Mouse (Mus musculus) midbrain, postnatal 0 days (tissue): ENCODE data around the gene BC052040. TPM values are rescaled to one million over a fixed set of nuclear protein-coding genes. Genes with fewer than 3 reads are reported as not detected.

Experiments used
- ATAC-seq: fragments of 200-750 bp; cut with Nextera tagmentation; 2 replicates; pipeline ENCODE4 v1.8.0; 2017; ENCODE audit warnings: moderate number of reproducible peaks, mild to moderate bottlenecking, moderate TSS enrichment, moderate library complexity; ENCODE audit not compliant: low FRiP score
- DNase-seq: peaks from one replicate; pipeline ENCODE4 v3.0.0-alpha.2; 2015; ENCODE audit warnings: low spot score
- H3K27ac ChIP-seq: fragments of 300-500 bp; sonication (generic); 2 replicates; pipeline ENCODE4 v1.5.1; 2014; ENCODE audit warnings: low read depth, mild to moderate bottlenecking, low read length, mixed read lengths
- H3K27me3 ChIP-seq: fragments of 300-500 bp; sonication (generic); 2 replicates; pipeline ENCODE4 v1.6.1; 2014; ENCODE audit warnings: low read length, control low read depth, mixed read lengths; ENCODE audit not compliant: insufficient read depth
- H3K36me3 ChIP-seq: fragments of 300-500 bp; sonication (generic); 2 replicates; pipeline ENCODE4 v1.6.1; 2014; ENCODE audit warnings: low read length, control low read depth, mixed read lengths; ENCODE audit not compliant: insufficient read depth
- H3K4me1 ChIP-seq: fragments of 300-500 bp; sonication (generic); 2 replicates; pipeline ENCODE4 v1.6.1; 2014; ENCODE audit warnings: mild to moderate bottlenecking, control low read depth, antibody characterized with exemption, low read length, mixed read lengths; ENCODE audit not compliant: insufficient read depth
- H3K4me2 ChIP-seq: fragments of 300-500 bp; sonication (generic); 2 replicates; pipeline ENCODE4 v1.6.1; 2014; ENCODE audit warnings: low read depth, mild to moderate bottlenecking, low read length, mixed read lengths; ENCODE audit not compliant: poor library complexity, severe bottlenecking
- H3K4me3 ChIP-seq: fragments of 300-500 bp; sonication (generic); 2 replicates; pipeline ENCODE4 v1.5.1; 2014; ENCODE audit warnings: low read depth, mild to moderate bottlenecking, low read length, moderate library complexity
- H3K9ac ChIP-seq: fragments of 300-500 bp; sonication (generic); replicated peaks from 2 replicates; pipeline ENCODE4 v1.6.1; 2014; ENCODE audit warnings: mild to moderate bottlenecking, low read length, moderate library complexity, mixed read lengths; ENCODE audit not compliant: poor library complexity, severe bottlenecking
- H3K9me3 ChIP-seq: fragments of 300-500 bp; sonication (generic); 2 replicates; pipeline ENCODE4 v1.6.1; 2016; ENCODE audit warnings: low read length, control low read depth
- CTCF ChIP-seq: IDR thresholded peaks from 2 replicates; pipeline ENCODE4 v1.5.1; 2016; ENCODE audit warnings: antibody characterized with exemption, mild to moderate bottlenecking
- WGBS: fragments of 180-500 bp; shearing (Covaris S2); extraction: QIAGEN DNeasy Blood & Tissue Kit; methylation state at CpG from one replicate; pipeline ENCODE4 v1.1.7; 2014; 5-methylcytosine and 5-hydroxymethylcytosine counted together
- polyA plus RNA-seq: library from polyadenylated mRNA; unstranded; fragments of >200 nt; fragmentation: Nextera tagmentation; extraction: Ambion mirVana; gene quantifications from 2 replicates; pipeline ENCODE4 v1.2.1, GENCODE M21; 2015
- total RNA-seq: library from RNA; depleted of rRNA; stranded (reverse); fragments of >200 nt; gene quantifications from 2 replicates; pipeline ENCODE4 v1.2.3, GENCODE M21; 2014

The BC052040 gene
- total and polyA plus RNA-seq, 2 experiments from 2014 or later = 16.1 to 17.3 TPM

DNA sequence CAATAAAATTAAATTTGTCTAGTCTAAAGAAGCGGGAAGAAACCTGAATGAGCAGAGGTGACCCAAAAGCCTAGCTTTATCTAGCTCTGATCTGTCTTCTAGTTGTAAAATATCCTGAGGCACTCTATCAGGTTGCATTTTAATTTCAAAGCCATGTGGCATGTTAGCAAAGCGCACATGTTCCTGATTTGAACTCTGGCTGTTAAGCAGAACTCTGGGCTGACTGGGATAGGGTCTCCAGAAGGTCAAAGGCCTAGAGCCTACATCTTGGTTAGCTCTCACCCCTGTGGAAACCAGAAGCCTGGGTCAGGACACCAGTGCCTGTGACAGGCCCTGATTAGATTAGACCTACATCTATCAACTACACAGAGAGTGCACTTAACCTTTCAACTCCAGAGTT lies 156.4 kb downstream of the BC052040 start:
- Histone ChIP-seq H3K4me3 (no peak overlapping the region), H3K4me2 (no peak overlapping the region), H3K36me3 (0 out of 2 replicates have a peak, but pooled peaks cover 5% of the 10 kb centered on the region), H3K4me1 (no peaks in the 10 kb centered on the region), H3K27ac (no peak overlapping the region), H3K27me3 (no peaks in the 10 kb centered on the region), H3K9ac (no peak overlapping the region), H3K9me3 (no peaks in the 10 kb centered on the region)
- WGBS = 91% methylated on average over 2 of the region's 2 CpGs
- no peak for DNase-seq
- no peak for ATAC-seq
- no peak for TF ChIP-seq CTCF

GRCm38 (mm10) chr2:115742061-115742460 lies 160.5 kb downstream of the BC052040 start:
- DNase-seq = no peak
- Histone ChIP-seq H3K4me1 (no peaks in the 10 kb centered on the region), H3K9ac (no peak overlapping the region), H3K4me2 (no peak overlapping the region), H3K9me3 (no peaks in the 10 kb centered on the region), H3K27me3 (no peaks in the 10 kb centered on the region), H3K4me3 (no peak overlapping the region), H3K27ac (no peak overlapping the region), H3K36me3 (no peaks in the 10 kb centered on the region)
- no peak for ATAC-seq
- TF ChIP-seq CTCF = no peak
- 90% methylated on average over 7 of the region's 7 CpGs for WGBS

DNA sequence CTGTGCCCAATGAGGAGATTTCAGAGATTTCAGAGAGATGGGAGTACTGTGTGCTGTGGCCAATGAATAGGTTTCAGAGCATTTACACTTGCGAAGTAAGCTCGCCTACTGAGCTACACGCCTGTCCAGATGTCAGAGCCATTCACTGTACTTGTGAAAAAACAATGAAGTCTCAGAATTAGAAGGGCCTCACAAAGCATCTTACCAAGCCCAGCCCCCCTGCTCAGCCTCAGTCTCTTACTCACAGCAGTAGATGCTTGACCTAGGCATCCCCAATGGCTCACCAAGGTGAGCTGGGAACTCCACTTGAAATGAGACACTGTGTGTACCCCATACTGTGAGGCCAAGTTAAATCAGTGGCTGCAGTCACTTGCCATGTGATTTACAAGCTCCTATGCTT lies 166.1 kb downstream of the BC052040 start:
- no peak overlapping the region for H3K9ac ChIP-seq
- H3K4me2 ChIP-seq = no peak overlapping the region
- H3K27ac ChIP-seq = no peak overlapping the region
- 69% methylated on average over 3 of the region's 3 CpGs for WGBS
- H3K9me3 ChIP-seq = no peaks in the 10 kb centered on the region
- ATAC-seq (no peak), DNase-seq (no peak)
- no peaks in the 10 kb centered on the region for H3K4me1 ChIP-seq
- H3K4me3 ChIP-seq = no peak overlapping the region
- TF ChIP-seq CTCF = no peak
- no peaks in the 10 kb centered on the region for H3K27me3 ChIP-seq
- H3K36me3 ChIP-seq = no peaks in the 10 kb centered on the region

- Histone ChIP-seq H3K9ac (no peak overlapping the region), H3K4me1 (no peaks in the 10 kb centered on the region), H3K9me3 (no peaks in the 10 kb centered on the region), H3K36me3 (no peaks in the 10 kb centered on the region), H3K27ac (no peak overlapping the region), H3K4me2 (no peak overlapping the region), H3K27me3 (no peaks in the 10 kb centered on the region), H3K4me3 (no peak overlapping the region)
- TF ChIP-seq CTCF = no peak
- no peak for ATAC-seq
- 75% methylated on average over 7 of the region's 7 CpGs for whole genome bisulfite sequencing
- no peak for DNase-seq
Measured at GRCm38 (mm10) chr2:115751177-115751576, 169.7 kb downstream of the BC052040 start.

DNA sequence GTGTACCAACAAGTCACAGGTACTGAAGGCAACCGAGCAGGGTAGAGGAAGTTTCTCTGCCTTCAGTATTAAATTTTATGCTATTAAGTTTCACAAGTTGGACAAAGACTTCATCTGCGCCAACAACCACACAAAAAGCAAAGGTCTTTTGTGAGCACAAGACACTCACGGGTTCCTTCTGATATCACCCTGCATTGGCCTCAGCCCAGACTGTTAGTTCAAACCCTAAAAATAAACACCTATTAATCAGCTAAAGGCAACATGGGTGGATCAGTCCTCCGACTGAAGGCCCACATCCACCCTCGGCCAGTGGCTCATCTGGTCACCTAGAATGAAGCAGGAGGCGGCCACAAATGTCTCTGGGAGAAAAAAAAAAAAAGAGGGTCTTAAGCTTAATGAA lies 176.2 kb downstream of the BC052040 start:
- 80% methylated on average over 6 of the region's 6 CpGs for WGBS
- no peak overlapping the region for H3K9ac ChIP-seq
- no peak for DNase-seq
- H3K36me3 ChIP-seq = no peaks in the 10 kb centered on the region
- no peaks in the 10 kb centered on the region for H3K27me3 ChIP-seq
- H3K4me3 ChIP-seq = no peak overlapping the region
- no peaks in the 10 kb centered on the region for H3K4me1 ChIP-seq
- no peaks in the 10 kb centered on the region for H3K9me3 ChIP-seq
- no peak overlapping the region for H3K27ac ChIP-seq
- no peak for TF ChIP-seq CTCF
- ATAC-seq = no peak
- H3K4me2 ChIP-seq = no peak overlapping the region

DNA sequence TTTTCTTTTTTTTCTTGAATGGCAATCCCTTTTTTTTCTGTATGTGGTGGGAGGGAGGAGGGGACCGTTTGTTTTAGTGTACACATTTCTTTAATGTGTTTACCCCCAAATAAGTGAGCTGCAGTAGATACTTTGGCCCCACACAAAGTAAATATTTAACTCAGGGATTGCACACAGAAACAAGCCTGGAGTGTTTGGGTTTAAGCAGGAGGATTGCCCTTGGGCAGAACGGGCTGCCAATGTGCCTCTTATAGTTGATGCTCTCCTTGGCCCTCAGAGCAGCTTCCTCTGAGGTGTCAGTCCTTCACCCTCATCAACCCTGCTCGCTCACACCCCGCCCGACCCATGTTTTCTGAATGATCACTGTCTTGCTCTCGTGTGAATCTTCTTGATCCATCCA lies 177.0 kb downstream of the BC052040 start:
- Histone ChIP-seq H3K9ac (no peak overlapping the region), H3K4me1 (no peaks in the 10 kb centered on the region), H3K27ac (no peak overlapping the region), H3K36me3 (no peaks in the 10 kb centered on the region), H3K27me3 (no peaks in the 10 kb centered on the region), H3K4me2 (no peak overlapping the region), H3K9me3 (no peaks in the 10 kb centered on the region), H3K4me3 (no peak overlapping the region)
- no peak for ATAC-seq
- no peak for DNase-seq
- TF ChIP-seq CTCF = no peak
- WGBS = 86% methylated on average over 6 of the region's 6 CpGs
